Mouse (Mus musculus) heart, postnatal 0 days (tissue): Measurements from ENCODE around the gene Scgb1b30. TPM values are rescaled to one million over a fixed set of nuclear protein-coding genes. Genes with fewer than 3 reads are reported as not detected.

Source experiments
- ATAC-seq: fragments of 200-750 bp; cut with Nextera tagmentation; 2 replicates; pipeline ENCODE4 v1.8.0; 2017; ENCODE audit warnings: low read depth, moderate number of reproducible peaks, moderate library complexity; ENCODE audit not compliant: insufficient read depth
- DNase-seq: peaks from one replicate; pipeline ENCODE4 v3.0.0-alpha.2; 2016; ENCODE audit warnings: low spot score
- H3K27ac ChIP-seq: fragments of 300-500 bp; sonication (generic); 2 replicates; pipeline ENCODE4 v1.5.1; 2014; ENCODE audit warnings: low read depth, mild to moderate bottlenecking
- H3K27me3 ChIP-seq: fragments of 300-500 bp; sonication (generic); 2 replicates; pipeline ENCODE4 v1.6.1; 2014; ENCODE audit warnings: low read length, mixed read lengths; ENCODE audit not compliant: control insufficient read depth, insufficient read depth
- H3K36me3 ChIP-seq: fragments of 300-500 bp; sonication (generic); replicated peaks from 2 replicates; pipeline ENCODE4 v1.6.1; 2014; ENCODE audit warnings: low read length, mixed read lengths; ENCODE audit not compliant: control insufficient read depth, insufficient read depth
- H3K4me1 ChIP-seq: fragments of 300-500 bp; sonication (generic); 2 replicates; pipeline ENCODE4 v1.6.1; 2014; ENCODE audit warnings: antibody characterized with exemption; ENCODE audit not compliant: control insufficient read depth, insufficient read depth
- H3K4me2 ChIP-seq: fragments of 300-500 bp; sonication (generic); 2 replicates; pipeline ENCODE4 v1.6.1; 2014; ENCODE audit warnings: low read depth, mild to moderate bottlenecking, low read length, moderate library complexity
- H3K4me3 ChIP-seq: fragments of 300-500 bp; sonication (generic); 2 replicates; pipeline ENCODE4 v1.5.1; 2014; ENCODE audit warnings: low read depth, low read length
- H3K9ac ChIP-seq: fragments of 300-500 bp; sonication (generic); replicated peaks from 2 replicates; pipeline ENCODE4 v1.6.1; 2014; ENCODE audit warnings: low read depth, low read length, mixed read lengths
- H3K9me3 ChIP-seq: fragments of 300-500 bp; sonication (generic); replicated peaks from 2 replicates; pipeline ENCODE4 v1.6.1; 2016; ENCODE audit warnings: low read length; ENCODE audit not compliant: control insufficient read depth
- CTCF ChIP-seq: IDR thresholded peaks from 2 replicates; pipeline ENCODE4 v1.5.1; 2016; ENCODE audit warnings: antibody characterized with exemption, control low read depth, low read depth
- EP300 ChIP-seq: IDR thresholded peaks from 2 replicates; pipeline ENCODE4 v1.6.1; 2016; ENCODE audit warnings: antibody characterized with exemption, low read depth
- WGBS: fragments of 180-500 bp; shearing (Covaris S2); extraction: QIAGEN DNeasy Blood & Tissue Kit; methylation state at CpG from one replicate; pipeline ENCODE4 v1.1.7; 2014; 5-methylcytosine and 5-hydroxymethylcytosine counted together
- polyA plus RNA-seq: library from polyadenylated mRNA; unstranded; fragments of >200 nt; fragmentation: Nextera tagmentation; extraction: Ambion mirVana; gene quantifications from 2 replicates; pipeline ENCODE4 v1.2.1, GENCODE M21; 2015
- total RNA-seq: library from RNA; depleted of rRNA; stranded (reverse); fragments of >200 nt; gene quantifications from 2 replicates; pipeline ENCODE4 v1.2.3, GENCODE M21; 2014; ENCODE audit warnings: low replicate concordance

Gene Scgb1b30
- total and polyA plus RNA-seq, 2 experiments from 2014 or later = not detected

GRCm38 (mm10) chr7:34122987-34123720 lies 27.9 kb downstream of the Scgb1b30 start:
- Histone ChIP-seq H3K9ac (no peak overlapping the region), H3K36me3 (peaks cover 7% of the 10 kb centered on the region), H3K27ac (no peak overlapping the region), H3K4me2 (no peak overlapping the region), H3K4me1 (no peaks in the 10 kb centered on the region), H3K4me3 (no peak overlapping the region), H3K9me3 (no peaks in the 10 kb centered on the region), H3K27me3 (no peaks in the 10 kb centered on the region)
- ATAC-seq = no peak
- 82% methylated on average over 6 of the region's 6 CpGs for WGBS
- TF ChIP-seq CTCF = peak; percentile 49
- TF ChIP-seq EP300 = no peak
- peak; percentile 6 for DNase-seq

GRCm38 (mm10) chr7:34125346-34125745 lies 30.1 kb downstream of the Scgb1b30 start:
- Histone ChIP-seq H3K4me3 (no peak overlapping the region), H3K27me3 (no peaks in the 10 kb centered on the region), H3K9me3 (no peaks in the 10 kb centered on the region), H3K4me1 (no peaks in the 10 kb centered on the region), H3K27ac (no peak overlapping the region), H3K4me2 (no peak overlapping the region), H3K36me3 (no peaks in the 10 kb centered on the region; the same call in 1 of the 2 replicates), H3K9ac (no peak overlapping the region)
- no peak for DNase-seq
- no peak for ATAC-seq
- WGBS = 84% methylated on average over 9 of the region's 9 CpGs
- TF ChIP-seq CTCF (no peak), EP300 (no peak)

- no peak overlapping the region for H3K4me2 ChIP-seq
- WGBS = 78% methylated on average over 3 of the region's 3 CpGs
- no peak overlapping the region for H3K27ac ChIP-seq
- TF ChIP-seq EP300 = no peak
- no peak for TF ChIP-seq CTCF
- no peaks in the 10 kb centered on the region for H3K27me3 ChIP-seq
- H3K36me3 ChIP-seq = no peaks in the 10 kb centered on the region; the same call in 1 of the 2 replicates
- ATAC-seq (no peak), DNase-seq (no peak)
- H3K4me3 ChIP-seq = no peak overlapping the region
- H3K9ac ChIP-seq = no peak overlapping the region
- no peaks in the 10 kb centered on the region for H3K4me1 ChIP-seq
- H3K9me3 ChIP-seq = no peaks in the 10 kb centered on the region
Measured at GRCm38 (mm10) chr7:34126291-34126690, 31.1 kb downstream of the Scgb1b30 start.

GRCm38 (mm10) chr7:34131118-34131517 lies 35.9 kb downstream of the Scgb1b30 start:
- ATAC-seq (no peak), DNase-seq (no peak)
- Histone ChIP-seq H3K9ac (0 out of 2 replicates have a peak overlapping the region, but pooled peaks have one; percentile 96), H3K4me1 (peaks cover 7% of the 10 kb centered on the region; the same call in 1 of the 2 replicates), H3K27me3 (no peaks in the 10 kb centered on the region), H3K36me3 (no peaks in the 10 kb centered on the region; the same call in 1 of the 2 replicates), H3K4me3 (peak overlapping the region; percentile 83; the same call in 1 of the 2 replicates), H3K9me3 (no peaks in the 10 kb centered on the region), H3K27ac (no peak overlapping the region), H3K4me2 (peak overlapping the region; percentile 74; the same call in 1 of the 2 replicates)
- WGBS = 67% methylated on average over 3 of the region's 3 CpGs
- TF ChIP-seq EP300 (no peak), CTCF (no peak)

- peak; percentile 5 for DNase-seq
- peak overlapping the region; percentile 96 for H3K9ac ChIP-seq
- WGBS = 7% methylated on average over 3 of the region's 3 CpGs
- H3K27ac ChIP-seq = peak overlapping the region; percentile 15; the same call in 1 of the 2 replicates
- no peaks in the 10 kb centered on the region; the same call in 1 of the 2 replicates for H3K36me3 ChIP-seq
- no peaks in the 10 kb centered on the region for H3K27me3 ChIP-seq
- TF ChIP-seq CTCF (no peak), EP300 (no peak)
- no peak for ATAC-seq
- H3K4me2 ChIP-seq = peak overlapping the region; percentile 74
- H3K4me1 ChIP-seq = peaks cover 7% of the 10 kb centered on the region; the same call in 1 of the 2 replicates
- peak overlapping the region; percentile 83 for H3K4me3 ChIP-seq
- H3K9me3 ChIP-seq = no peaks in the 10 kb centered on the region
Measured at GRCm38 (mm10) chr7:34131959-34132354, 36.7 kb downstream of the Scgb1b30 start.
